In the genomic region with DNA sequence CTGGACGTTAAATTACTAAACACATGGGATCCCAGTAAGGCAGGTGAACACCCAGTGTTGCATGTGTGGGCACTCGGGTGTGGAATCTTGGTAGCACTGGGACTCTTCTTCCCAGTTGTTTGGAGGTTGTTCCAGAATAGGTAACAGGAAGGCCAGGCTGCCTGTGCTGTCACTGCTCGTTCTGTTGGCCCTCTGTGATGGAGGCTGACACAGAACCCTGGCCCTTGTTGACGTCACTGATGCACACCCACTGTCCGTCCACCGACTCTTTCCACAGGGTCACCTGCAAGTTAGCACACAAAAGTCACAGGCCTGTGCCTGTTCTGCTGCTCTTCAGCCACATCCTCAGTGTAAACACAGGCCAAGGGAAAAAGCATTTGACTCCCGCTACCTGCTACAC, we compare ENCODE assay signal across 31 mouse cellular contexts. TPM values are rescaled to one million over a fixed set of nuclear protein-coding genes. Genes with fewer than 3 reads are reported as not detected.
"Had no signal": no experiment of that assay in that cellular context is flagged by ENCODE, and none has a peak within 500 bp of the region (broad histone marks: within the 10 kb centered on the region; RNA-seq: fewer than 3 reads in every experiment).

No protein-coding gene starts in this region.

- DNase-seq: gastrocnemius, adult 2 months; gastrocnemius, postnatal 10 days; gastrocnemius, postnatal 25 days; heart, adult 2 months; heart, postnatal 14 days; heart, postnatal 36 days; kidney, adult 18-20 months; kidney, adult 8-10 months; kidney, postnatal 10 days; kidney, postnatal 25 days; kidney, postnatal 4 days; liver had no signal

- ATAC-seq: hindbrain, embryonic 16.5 days; inflammation-experienced regulatory T-cells, adult 6 months; intestine, embryonic 15.5 days; intestine, postnatal 0 days had no signal

- H3K27ac ChIP-seq: gastrocnemius, adult 2 months; heart, adult 2 months; heart, embryonic 13.5 days; heart, embryonic 15.5 days; hindbrain, embryonic 10.5 days; hindbrain, embryonic 12.5 days; hindbrain, embryonic 14.5 days; intestine, embryonic 15.5 days; layer of hippocampus, adult 2 months; left cerebral cortex, adult 2 months; limb, embryonic 10.5 days; limb, embryonic 12.5 days had no signal

- H3K4me1 ChIP-seq: heart, embryonic 13.5 days; heart, embryonic 15.5 days; hindbrain, embryonic 10.5 days; hindbrain, embryonic 12.5 days; intestine, embryonic 15.5 days; limb, embryonic 10.5 days; limb, embryonic 12.5 days had no signal

- H3K4me3 ChIP-seq: gastrocnemius, adult 2 months; heart, adult 2 months; heart, embryonic 13.5 days; heart, embryonic 15.5 days; hindbrain, embryonic 10.5 days; hindbrain, embryonic 12.5 days; intestine, embryonic 15.5 days; layer of hippocampus, adult 2 months; left cerebral cortex, adult 2 months; limb, embryonic 10.5 days; limb, embryonic 12.5 days had no signal

RNA-seq across cellular contexts. Expression of a gene that starts 8.5 kb away (rescaled TPM):
- total RNA-seq: gastrocnemius, postnatal 10 days; gastrocnemius, postnatal 25 days; gastrocnemius, postnatal 4 days; heart, adult 2 months; heart, postnatal 36 days; layer of hippocampus, adult 2 months; left cerebral cortex, postnatal 14 days; left cerebral cortex, postnatal 36 days had no signal
- polyA plus RNA-seq: heart, embryonic 13.5 days; heart, postnatal 0 days; kidney, embryonic 16.5 days; limb, embryonic 10.5 days; liver, embryonic 11.5 days had no signal
